Mouse (Mus musculus) myocyte (in vitro differentiated cells): ENCODE data around the gene Nat9. TPM values are rescaled to one million over a fixed set of nuclear protein-coding genes. Genes with fewer than 3 reads are reported as not detected.

ENCODE experiments used
- H3K27me3 ChIP-seq: one replicate; pipeline ENCODE4 v1.6.1; 2011; ENCODE audit not compliant: control insufficient read depth, insufficient read depth, insufficient read length
- H3K36me3 ChIP-seq: one replicate; pipeline ENCODE4 v1.6.1; 2011; ENCODE audit not compliant: control insufficient read depth, insufficient read depth
- H3K4me2 ChIP-seq: one replicate; pipeline ENCODE4 v1.6.1; 2011; ENCODE audit warnings: low read depth, control low read depth
- H3K4me3 ChIP-seq: one replicate; pipeline ENCODE4 v1.5.1; 2011; ENCODE audit warnings: mild to moderate bottlenecking, control low read depth, moderate library complexity
- H3K79me2 ChIP-seq: one replicate; pipeline ENCODE4 v1.6.1; 2011; ENCODE audit not compliant: control insufficient read depth, insufficient read depth
- H3ac ChIP-seq: one replicate; pipeline ENCODE4 v1.6.1; 2011; ENCODE audit not compliant: control insufficient read depth, insufficient read length
- CEBPB ChIP-seq: IDR thresholded peaks from 2 replicates; pipeline ENCODE4 v1.6.1; 2011; ENCODE audit warnings: mild to moderate bottlenecking, moderate library complexity; ENCODE audit not compliant: poor library complexity, insufficient read depth, severe bottlenecking
- E2F4 ChIP-seq: IDR thresholded peaks from one replicate; pipeline ENCODE4 v1.6.1; 2011; ENCODE audit warnings: mild to moderate bottlenecking, control low read depth, moderate library complexity; ENCODE audit not compliant: insufficient read depth
- MAX ChIP-seq: IDR thresholded peaks from one replicate; pipeline ENCODE4 v1.6.1; 2011; ENCODE audit warnings: low read depth, mild to moderate bottlenecking, control low read depth
- MYOD1 ChIP-seq, 3 experiments: IDR thresholded peaks; one replicate each; pipeline ENCODE4 v1.6.1; 2011; ENCODE audit warnings: control low read depth in 2 of 3, low read depth in 2 of 3, mild to moderate bottlenecking in 2 of 3, moderate library complexity in 1 of 3; ENCODE audit not compliant: insufficient read length in 2 of 3, control insufficient read depth in 1 of 3
- MYOG ChIP-seq, 3 experiments: IDR thresholded peaks; one replicate each; pipeline ENCODE4 v1.6.1; 2011; ENCODE audit warnings: control low read depth in 2 of 3, low read depth in 2 of 3, mild to moderate bottlenecking in 2 of 3; ENCODE audit not compliant: insufficient read length in 2 of 3, control insufficient read depth in 1 of 3, insufficient read depth in 1 of 3
- POLR2A ChIP-seq: IDR thresholded peaks from one replicate; pipeline ENCODE4 v1.6.1; 2011; ENCODE audit warnings: low read depth, mild to moderate bottlenecking, control low read depth, moderate library complexity; ENCODE audit not compliant: insufficient read length
- POLR2AphosphoS2 ChIP-seq: IDR thresholded peaks from one replicate; pipeline ENCODE4 v1.6.1; 2011; ENCODE audit warnings: low read depth, control low read depth; ENCODE audit not compliant: insufficient read length
- REST ChIP-seq: IDR thresholded peaks from one replicate; pipeline ENCODE4 v1.6.1; 2011; ENCODE audit warnings: mild to moderate bottlenecking, control low read depth, moderate library complexity; ENCODE audit not compliant: insufficient read depth, insufficient read length
- SRF ChIP-seq: IDR thresholded peaks from one replicate; pipeline ENCODE4 v1.6.1; 2011; ENCODE audit warnings: low read depth; ENCODE audit not compliant: control insufficient read depth, insufficient read length
- TCF12 ChIP-seq: IDR thresholded peaks from one replicate; pipeline ENCODE4 v1.6.1; 2011; ENCODE audit warnings: mild to moderate bottlenecking, control low read depth; ENCODE audit not compliant: poor library complexity, insufficient read depth, severe bottlenecking
- TCF3 ChIP-seq: IDR thresholded peaks from one replicate; pipeline ENCODE4 v1.6.1; 2011; ENCODE audit warnings: low read depth, control low read depth; ENCODE audit not compliant: insufficient read length
- USF1 ChIP-seq: IDR thresholded peaks from one replicate; pipeline ENCODE4 v1.6.1; 2011; ENCODE audit warnings: low read depth, mild to moderate bottlenecking, control low read depth, moderate library complexity
- polyA plus RNA-seq: library from polyadenylated mRNA; unstranded; fragments of >200 nt; fragmentation: generic; extraction: Trizol; gene quantifications from one replicate; pipeline ENCODE4 v1.2.1, GENCODE M21; 2012; ENCODE audit warnings: missing spikeins

Nat9 gene
- polyA plus RNA-seq, 1 experiment: 22.6 TPM

GRCm38 (mm10) chr11:115215123-115215522, 27.5 kb upstream of the Nat9 start:
- Histone ChIP-seq H3K36me3 (no peaks in the 10 kb centered on the region), H3K4me2 (no peak overlapping the region), H3ac (no peak overlapping the region), H3K79me2 (no peaks in the 10 kb centered on the region), H3K27me3 (no peaks in the 10 kb centered on the region), H3K4me3 (no peak overlapping the region)
- TF ChIP-seq E2F4 (no peak), POLR2A (no peak), SRF (no peak), REST (no peak), CEBPB (no peak), USF1 (no peak), POLR2AphosphoS2 (no peak), MAX (no peak)

- H3K36me3 ChIP-seq: no peaks in the 10 kb centered on the region
Measured at GRCm38 (mm10) chr11:115212116-115212515, 24.5 kb upstream of the Nat9 start.

GRCm38 (mm10) chr11:115209958-115210357, 22.3 kb upstream of the Nat9 start:
- Histone ChIP-seq H3K27me3 (no peaks in the 10 kb centered on the region), H3ac (no peak overlapping the region)

More at GRCm38 (mm10) chr11:115212116-115212515, 24.5 kb upstream of the Nat9 start:
- Histone ChIP-seq H3K27me3 (no peaks in the 10 kb centered on the region), H3K4me3 (no peak overlapping the region), H3K79me2 (no peaks in the 10 kb centered on the region), H3ac (no peak overlapping the region), H3K4me2 (no peak overlapping the region)
- TF ChIP-seq MYOG (IDR thresholded peaks at IDR 0.05; ENCODE audit: control insufficient read depth in 1 of 3, insufficient read depth in 1 of 3, insufficient read length in 2 of 3, low read depth in 2 of 3): no peak
- TF ChIP-seq TCF3: no peak
- TF ChIP-seq CEBPB: no peak
- no peak for TF ChIP-seq REST
- no peak for TF ChIP-seq POLR2A
- no peak for TF ChIP-seq MYOD1 (IDR thresholded peaks at IDR 0.05; ENCODE audit: control insufficient read depth in 1 of 3, insufficient read length in 2 of 3, low read depth in 2 of 3)
- no peak for TF ChIP-seq USF1
- TF ChIP-seq TCF12: no peak
- TF ChIP-seq SRF: no peak
- no peak for TF ChIP-seq E2F4
- no peak for TF ChIP-seq POLR2AphosphoS2
- no peak for TF ChIP-seq MAX

GRCm38 (mm10) chr11:115208776-115209732, 21.4 kb upstream of the Nat9 start:
- Histone ChIP-seq H3K36me3 (no peaks in the 10 kb centered on the region), H3ac (no peak overlapping the region), H3K79me2 (no peaks in the 10 kb centered on the region), H3K4me3 (no peak overlapping the region), H3K27me3 (no peaks in the 10 kb centered on the region), H3K4me2 (no peak overlapping the region)
- TF ChIP-seq USF1 (no peak), TCF3 (no peak)

More at GRCm38 (mm10) chr11:115209958-115210357, 22.3 kb upstream of the Nat9 start:
- Histone ChIP-seq H3K4me3 (no peak overlapping the region), H3K36me3 (no peaks in the 10 kb centered on the region), H3K4me2 (no peak overlapping the region), H3K79me2 (no peaks in the 10 kb centered on the region)
- TF ChIP-seq POLR2AphosphoS2 (no peak), TCF3 (no peak), MAX (no peak), MYOG (IDR thresholded peaks at IDR 0.05; ENCODE audit: control insufficient read depth in 1 of 3, insufficient read depth in 1 of 3, insufficient read length in 2 of 3, low read depth in 2 of 3) (no peak), REST (no peak), SRF (no peak), CEBPB (no peak)

GRCm38 (mm10) chr11:115208126-115208525, 20.5 kb upstream of the Nat9 start:
- H3K4me2 ChIP-seq: no peak overlapping the region
- no peaks in the 10 kb centered on the region for H3K27me3 ChIP-seq
- no peaks in the 10 kb centered on the region for H3K36me3 ChIP-seq
- H3K4me3 ChIP-seq: no peak overlapping the region
- no peaks in the 10 kb centered on the region for H3K79me2 ChIP-seq
- TF ChIP-seq SRF (no peak), POLR2A (no peak), POLR2AphosphoS2 (no peak), MAX (no peak), CEBPB (no peak), MYOD1 (IDR thresholded peaks at IDR 0.05; ENCODE audit: control insufficient read depth in 1 of 3, insufficient read length in 2 of 3, low read depth in 2 of 3) (no peak), USF1 (no peak), MYOG (IDR thresholded peaks at IDR 0.05; ENCODE audit: control insufficient read depth in 1 of 3, insufficient read depth in 1 of 3, insufficient read length in 2 of 3, low read depth in 2 of 3) (no peak), TCF12 (no peak), E2F4 (no peak)
- H3ac ChIP-seq: no peak overlapping the region
